Mouse (Mus musculus): ENCODE data around the gene Kif21b.

- TF ChIP-seq CTCF (IDR thresholded peaks at IDR 0.05; ENCODE audit: low read depth) (no peak), EP300 (IDR thresholded peaks at IDR 0.05; ENCODE audit: low read depth) (no peak)
Measured at GRCm38 (mm10) chr1:136127856-136128255, 3.3 kb upstream of the Kif21b start.

All from liver, embryonic 14.5 days (tissue).